Mouse (Mus musculus) limb, embryonic 14.5 days (tissue): ENCODE measurements around the gene Dqx1. TPM values are rescaled to one million over a fixed set of nuclear protein-coding genes. Genes with fewer than 3 reads are reported as not detected.

Experiments
- ATAC-seq: fragments of 200-750 bp; cut with Nextera tagmentation; 2 replicates; pipeline ENCODE4 v1.8.0; 2017; ENCODE audit warnings: low read depth, moderate number of reproducible peaks, moderate TSS enrichment; ENCODE audit not compliant: low FRiP score
- DNase-seq: peaks from one replicate; pipeline ENCODE4 v3.0.0-alpha.2; 2015; ENCODE audit warnings: low spot score
- H3K27ac ChIP-seq: fragments of 300-500 bp; sonication (generic); replicated peaks from 2 replicates; pipeline ENCODE4 v1.5.1; 2014; ENCODE audit warnings: low read depth, mild to moderate bottlenecking, low read length, moderate library complexity, mixed read lengths
- H3K27me3 ChIP-seq: fragments of 300-500 bp; sonication (generic); 2 replicates; pipeline ENCODE4 v1.6.1; 2014; ENCODE audit warnings: low read length, mixed read lengths; ENCODE audit not compliant: control insufficient read depth, insufficient read depth
- H3K36me3 ChIP-seq: fragments of 300-500 bp; sonication (generic); 2 replicates; pipeline ENCODE4 v1.6.1; 2014; ENCODE audit warnings: mild to moderate bottlenecking, low read length, moderate library complexity, mixed read lengths; ENCODE audit not compliant: control insufficient read depth, insufficient read depth
- H3K4me1 ChIP-seq: fragments of 300-500 bp; sonication (generic); 2 replicates; pipeline ENCODE4 v1.6.1; 2014; ENCODE audit warnings: antibody characterized with exemption, low read length, mixed read lengths; ENCODE audit not compliant: control insufficient read depth, insufficient read depth
- H3K4me2 ChIP-seq: fragments of 300-500 bp; sonication (generic); replicated peaks from 2 replicates; pipeline ENCODE4 v1.6.1; 2014; ENCODE audit warnings: low read depth, mild to moderate bottlenecking, low read length, moderate library complexity; ENCODE audit not compliant: severe bottlenecking
- H3K4me3 ChIP-seq: fragments of 300-500 bp; sonication (generic); replicated peaks from 2 replicates; pipeline ENCODE4 v1.5.1; 2014; ENCODE audit warnings: low read length
- H3K9ac ChIP-seq: fragments of 300-500 bp; sonication (generic); 2 replicates; pipeline ENCODE4 v1.6.1; 2014; ENCODE audit warnings: mild to moderate bottlenecking, low read depth, low read length, moderate library complexity; ENCODE audit not compliant: severe bottlenecking
- H3K9me3 ChIP-seq: fragments of 300-500 bp; sonication (generic); 2 replicates; pipeline ENCODE4 v1.6.1; 2016; ENCODE audit warnings: low read length; ENCODE audit not compliant: control insufficient read depth
- POLR2A ChIP-seq: fragments of 200-500 bp; IDR thresholded peaks from 2 replicates; pipeline ENCODE4 v1.8.0; 2012; ENCODE audit warnings: inconsistent platforms, mild to moderate bottlenecking, moderate library complexity, borderline replicate concordance; ENCODE audit not compliant: insufficient read depth, insufficient read length; ENCODE audit errors: extremely low read depth
- WGBS: fragments of 180-500 bp; shearing (Covaris S2); extraction: QIAGEN DNeasy Blood & Tissue Kit; methylation state at CpG from one replicate; pipeline ENCODE4 v1.1.7; 2014; 5-methylcytosine and 5-hydroxymethylcytosine counted together
- polyA plus RNA-seq, 2 experiments: library from polyadenylated mRNA; depleted of rRNA in 1 of 2; stranded (reverse) in 1 of 2; unstranded in 1 of 2; fragments of >200 nt; fragmentation: Nextera tagmentation in 1 of 2; extraction: Ambion mirVana in 1 of 2; gene quantifications; 2 replicates each; pipeline versions ENCODE4 v1.2.1 to v1.2.3; 2012 to 2014

Gene Dqx1
- 1.9 and 2.5 TPM in 2 replicates for polyA plus RNA-seq (2012; rRNA removed)
- 0.35 and 0.37 TPM in 2 replicates for polyA plus RNA-seq (2014; fragmentation: Nextera tagmentation; extraction: Ambion mirVana)

DNA sequence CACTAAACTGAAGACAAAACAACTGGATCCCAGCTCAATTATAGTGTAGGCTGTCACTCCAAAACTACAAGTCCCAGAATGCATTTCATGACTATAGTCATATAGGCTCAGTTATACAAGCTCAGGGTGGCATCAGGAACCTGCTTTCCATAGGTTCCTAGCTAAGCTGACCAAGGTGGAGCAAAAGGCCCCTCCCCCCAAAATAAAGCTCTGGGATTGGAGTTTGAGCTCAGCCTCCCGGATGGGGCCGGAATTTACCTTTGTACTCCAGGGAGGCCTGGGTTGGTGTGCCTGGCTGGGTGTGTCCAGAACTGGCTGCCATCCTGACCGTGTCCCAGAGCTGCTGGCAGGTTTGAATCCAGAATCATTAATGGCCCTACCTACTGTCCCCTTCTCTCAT is at the start of gene Dqx1:
Gene Dqx1, plus strand, starts transcription at position 55 of the 400 bp plus-strand sequence.
- H3K27me3 ChIP-seq, result peaks cover 15% of the 10 kb centered on the region
- H3K27ac ChIP-seq, result no peak within 1 kb of the TSS
- H3K4me1 ChIP-seq, result peaks cover 15% of the 10 kb centered on the region
- DNase-seq (no peak), ATAC-seq (no peak)
- H3K9ac ChIP-seq, result no peak within 1 kb of the TSS
- no peaks in the 10 kb centered on the region for H3K9me3 ChIP-seq
- H3K36me3 ChIP-seq, result peaks cover 20% of the 10 kb centered on the region
- H3K4me3 ChIP-seq, result no peak within 1 kb of the TSS
- no peak within 1 kb of the TSS for H3K4me2 ChIP-seq
- TF ChIP-seq POLR2A, result no peak
- WGBS, result 47% methylated on average over 3 of the region's 3 CpGs

- H3K9ac ChIP-seq, result no peak overlapping the region
- H3K27me3 ChIP-seq, result no peaks in the 10 kb centered on the region
- H3K27ac ChIP-seq, result no peak overlapping the region
- no peaks in the 10 kb centered on the region for H3K9me3 ChIP-seq
- H3K4me2 ChIP-seq, result no peak overlapping the region
- H3K4me3 ChIP-seq, result no peak overlapping the region
- ATAC-seq (no peak), DNase-seq (no peak)
- no peak for TF ChIP-seq POLR2A
- 0 out of 2 replicates have a peak, but pooled peaks cover 2% of the 10 kb centered on the region for H3K4me1 ChIP-seq
- WGBS, result 61% methylated on average over 3 of the region's 3 CpGs
- no peaks in the 10 kb centered on the region for H3K36me3 ChIP-seq
Measured at GRCm38 (mm10) chr6:83008659-83009058, 49.0 kb upstream of the Dqx1 start.

DNA sequence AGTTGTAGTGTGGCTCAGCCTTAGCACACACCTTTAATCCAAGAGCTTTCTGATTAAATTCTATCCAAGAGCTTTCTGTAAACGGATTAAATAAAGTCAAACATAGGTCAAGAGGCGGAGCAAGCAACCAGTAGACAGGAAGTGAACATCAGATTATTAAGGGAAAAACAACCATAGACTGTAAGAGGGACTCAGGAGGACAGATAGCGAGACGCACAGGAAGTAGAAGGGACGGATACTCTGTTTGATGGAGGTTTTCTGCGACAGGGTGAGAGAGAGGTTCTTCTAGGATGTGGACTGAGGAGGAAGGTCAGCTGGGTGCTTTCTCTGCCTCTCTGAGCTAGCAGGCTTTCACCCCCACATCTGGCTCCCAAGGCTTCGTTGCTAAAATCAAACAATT is 47.6 kb upstream of the Dqx1 start:
- no peaks in the 10 kb centered on the region for H3K9me3 ChIP-seq
- ATAC-seq, result no peak
- 62% methylated on average over 7 of the region's 7 CpGs for WGBS

DNA sequence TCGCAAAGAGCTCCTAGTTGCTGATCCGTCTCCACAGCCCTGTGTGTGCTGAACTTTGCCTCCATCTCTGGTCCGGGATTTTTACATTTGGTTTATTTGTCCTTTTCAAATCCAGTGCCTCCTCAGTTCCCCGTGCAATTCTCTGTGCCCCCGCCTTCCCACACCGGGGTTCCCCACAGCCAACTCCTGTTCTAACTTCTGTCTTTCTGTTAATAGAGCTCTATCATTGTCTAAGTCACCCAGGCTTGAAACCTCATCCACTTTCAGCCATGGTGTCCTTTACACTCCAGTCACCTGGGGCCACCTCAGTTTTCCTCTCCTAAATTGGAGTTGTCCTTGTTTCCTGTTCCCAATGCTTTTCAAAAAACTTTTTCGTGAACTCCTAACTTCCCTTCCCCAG is 46.4 kb upstream of the Dqx1 start:
- Histone ChIP-seq H3K27me3 (no peaks in the 10 kb centered on the region), H3K9ac (no peak overlapping the region), H3K4me2 (no peak overlapping the region), H3K27ac (no peak overlapping the region), H3K36me3 (no peaks in the 10 kb centered on the region), H3K4me1 (0 out of 2 replicates have a peak, but pooled peaks cover 2% of the 10 kb centered on the region), H3K4me3 (no peak overlapping the region), H3K9me3 (no peaks in the 10 kb centered on the region)
- DNase-seq (no peak), ATAC-seq (no peak)
- WGBS, result 84% methylated on average over 7 of the region's 7 CpGs
- TF ChIP-seq POLR2A, result no peak

More for the DNA sequence above, 47.6 kb upstream of the Dqx1 start:
- no peak overlapping the region for H3K4me2 ChIP-seq
- H3K9ac ChIP-seq, result no peak overlapping the region
- H3K4me1 ChIP-seq, result 0 out of 2 replicates have a peak, but pooled peaks cover 2% of the 10 kb centered on the region
- H3K27me3 ChIP-seq, result no peaks in the 10 kb centered on the region
- no peak overlapping the region for H3K4me3 ChIP-seq
- no peak for DNase-seq
- TF ChIP-seq POLR2A, result no peak
- no peaks in the 10 kb centered on the region for H3K36me3 ChIP-seq
- no peak overlapping the region for H3K27ac ChIP-seq

DNA sequence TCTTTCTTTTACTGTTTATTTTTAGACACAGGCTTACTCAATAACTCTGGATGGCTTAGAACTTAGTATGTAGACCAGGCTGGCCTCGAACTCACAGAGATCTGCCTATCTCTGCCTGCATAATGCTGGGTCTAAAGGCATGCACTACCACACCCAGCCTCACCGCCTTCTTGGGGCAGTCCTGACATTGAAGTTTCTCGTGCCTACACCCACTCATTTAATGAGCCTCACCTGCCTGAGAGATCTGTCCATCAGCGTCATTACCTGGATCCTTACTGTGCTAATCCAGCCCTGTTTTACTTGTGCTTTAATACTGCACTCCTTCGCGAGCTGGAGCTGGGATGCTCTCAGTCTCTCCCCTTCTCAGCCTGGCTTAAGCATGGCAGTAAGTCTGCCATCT is 45.9 kb upstream of the Dqx1 start:
- Histone ChIP-seq H3K36me3 (no peaks in the 10 kb centered on the region), H3K9me3 (no peaks in the 10 kb centered on the region)
- WGBS, result 73% methylated on average over 6 of the region's 6 CpGs

More for the DNA sequence above, 45.9 kb upstream of the Dqx1 start:
- Histone ChIP-seq H3K27ac (no peak overlapping the region), H3K27me3 (no peaks in the 10 kb centered on the region), H3K4me1 (0 out of 2 replicates have a peak, but pooled peaks cover 2% of the 10 kb centered on the region), H3K4me2 (no peak overlapping the region), H3K4me3 (no peak overlapping the region), H3K9ac (no peak overlapping the region)
- no peak for ATAC-seq
- DNase-seq, result no peak
- TF ChIP-seq POLR2A, result no peak
